Mouse (Mus musculus) ES-E14 (cell line): ENCODE measurements around the gene 9030624G23Rik.
"Not testable (repeated sequence)": the region's sequence is repeated elsewhere in the genome, so short reads cannot be mapped to it uniquely, and the experiment has no call there.

Experiments used
- CHD2 ChIP-seq: IDR thresholded peaks from 2 replicates; pipeline ENCODE4 v1.6.1; 2014; ENCODE audit warnings: mild to moderate bottlenecking, low read depth, low read length, inconsistent platforms
- HCFC1 ChIP-seq: IDR thresholded peaks from 2 replicates; pipeline ENCODE4 v1.6.1; 2012; ENCODE audit warnings: low read length, inconsistent platforms, borderline replicate concordance; ENCODE audit not compliant: insufficient read depth
- MAFK ChIP-seq: IDR thresholded peaks from 2 replicates; pipeline ENCODE4 v1.6.1; 2014; ENCODE audit warnings: mild to moderate bottlenecking, low read depth, low read length, inconsistent platforms; ENCODE audit not compliant: insufficient read depth
- ZC3H11A ChIP-seq: IDR thresholded peaks from 2 replicates; pipeline ENCODE4 v1.6.1; 2012; ENCODE audit warnings: low read depth, mild to moderate bottlenecking, inconsistent platforms, low read length, borderline replicate concordance
- ZNF384 ChIP-seq: IDR thresholded peaks from 2 replicates; pipeline ENCODE4 v1.6.1; 2012; ENCODE audit warnings: low read depth, low read length, inconsistent platforms

DNA sequence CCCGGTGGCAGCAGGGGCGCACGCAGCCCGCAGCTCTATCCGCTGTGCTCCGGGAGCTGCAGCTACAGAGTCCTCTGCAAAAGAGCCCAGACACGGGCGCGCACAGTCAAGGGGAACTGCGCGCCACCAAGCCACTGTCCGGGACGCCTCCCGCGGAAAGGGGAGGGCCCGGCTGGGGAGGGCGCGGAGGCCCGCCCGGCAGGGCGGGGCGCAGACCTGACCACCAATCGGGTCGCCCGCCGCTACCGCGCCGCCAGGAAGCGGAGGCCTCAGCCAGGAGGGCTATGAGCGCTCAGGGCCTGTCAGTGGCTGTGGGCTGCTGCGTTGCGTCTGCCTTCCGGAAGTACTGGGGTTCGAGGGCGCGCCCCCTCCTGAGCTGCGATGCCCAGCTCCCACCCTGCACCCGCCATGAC lies at the start of gene 9030624G23Rik:
- TF ChIP-seq CHD2, ZNF384, ZC3H11A, HCFC1, MAFK: not testable (repeated sequence)
